10 mouse cellular contexts compared by ENCODE assay signal in genomic region chr11:59731821-59732220, GRCm38 (mm10). TPM values are rescaled to one million over a fixed set of nuclear protein-coding genes. Genes with fewer than 3 reads are reported as not detected.
A peak's percentile ranks its signal among the peaks of the same experiment; 100 is the strongest.
DNase-seq lines count a peak whose midpoint lies in the region; ATAC-seq and TF ChIP-seq lines count a peak whose summit lies in the region.
"Had no signal": no experiment of that assay in that cellular context is flagged by ENCODE, and none has a peak within 500 bp of the region (broad histone marks: within the 10 kb centered on the region; RNA-seq: fewer than 3 reads in every experiment).

No protein-coding gene starts in this region.

- TF ChIP-seq EP300 in lung, postnatal 0 days (IDR thresholded peaks at IDR 0.05) = no peak

- H3K36me3 ChIP-seq in hindbrain, embryonic 14.5 days (replicated peaks; ENCODE audit: control insufficient read depth, insufficient read depth) = peaks cover 62% of the 10 kb centered on the region
- peaks cover 3% of the 10 kb centered on the region; the same call in 1 of the 2 replicates for H3K36me3 ChIP-seq in hindbrain, embryonic 11.5 days (ENCODE audit: control insufficient read depth, insufficient read depth, low read length)
- H3K36me3 ChIP-seq in lung, postnatal 0 days (ENCODE audit: insufficient read depth, low read length) = 0 out of 2 replicates have a peak, but pooled peaks cover 19% of the 10 kb centered on the region
- peaks cover 17% of the 10 kb centered on the region for H3K36me3 ChIP-seq in stomach, embryonic 15.5 days

- H3K9ac ChIP-seq in hindbrain, embryonic 14.5 days = no peak overlapping the region
- no peak overlapping the region for H3K9ac ChIP-seq in hindbrain, embryonic 11.5 days (ENCODE audit: low read depth, low read length)
- no peak overlapping the region for H3K9ac ChIP-seq in lung, postnatal 0 days (replicated peaks; ENCODE audit: low read depth)
- H3K9ac ChIP-seq in stomach, embryonic 15.5 days = no peak overlapping the region
- H3K9ac ChIP-seq: liver, embryonic 14.5 days had no signal

- no peak for TF ChIP-seq POLR2A in embryonic fibroblast, embryonic 13.5 days (IDR thresholded peaks at IDR 0.05; ENCODE audit: low read depth, low read length)

- H3K4me3 ChIP-seq in hindbrain, embryonic 14.5 days (replicated peaks; ENCODE audit: low read length) = no peak overlapping the region
- H3K4me3 ChIP-seq in hindbrain, embryonic 11.5 days (ENCODE audit: low read depth, low read length) = no peak overlapping the region
- no peak overlapping the region for H3K4me3 ChIP-seq in lung, postnatal 0 days (ENCODE audit: low read depth, low read length)
- H3K4me3 ChIP-seq in embryonic fibroblast, embryonic 13.5 days (ENCODE audit: insufficient read depth, low read length) = no peak overlapping the region
- H3K4me3 ChIP-seq in stomach, embryonic 15.5 days (replicated peaks) = no peak overlapping the region

- WGBS in hindbrain, embryonic 14.5 days = 82% methylated on average over 3 of the region's 3 CpGs
- 83% methylated on average over 3 of the region's 3 CpGs for WGBS in hindbrain, embryonic 11.5 days
- 48% methylated on average over 3 of the region's 3 CpGs for WGBS in lung, postnatal 0 days
- WGBS in stomach, embryonic 15.5 days = 76% methylated on average over 3 of the region's 3 CpGs

- no peak for DNase-seq in hindbrain, embryonic 14.5 days (ENCODE audit: low spot score)
- DNase-seq in hindbrain, embryonic 11.5 days (ENCODE audit: low spot score) = no peak
- DNase-seq in lung, postnatal 0 days (ENCODE audit: low spot score) = no peak
- DNase-seq in lung, postnatal 25 days (ENCODE audit: low spot score) = no peak
- no peak for DNase-seq in left cerebral cortex, postnatal 14 days (ENCODE audit: low spot score in 2 of 2)
- DNase-seq: thymus, adult 18-20 months had no signal

- no peaks in the 10 kb centered on the region for H3K9me3 ChIP-seq in hindbrain, embryonic 14.5 days (ENCODE audit: control insufficient read depth, low read length)
- H3K9me3 ChIP-seq in hindbrain, embryonic 11.5 days (ENCODE audit: control insufficient read depth, low read length) = no peaks in the 10 kb centered on the region
- no peaks in the 10 kb centered on the region for H3K9me3 ChIP-seq in lung, postnatal 0 days (ENCODE audit: low read length)
- H3K9me3 ChIP-seq in stomach, embryonic 15.5 days = no peaks in the 10 kb centered on the region

- intact Hi-C loops in left cerebral cortex, postnatal 14 days (cut with DNase I) = loop anchor here (5.0 kb wide), 1 partner anchor 70 kb away; the partner anchor contains the start of gene Mprip

- no peaks in the 10 kb centered on the region for H3K27me3 ChIP-seq in hindbrain, embryonic 14.5 days (ENCODE audit: control insufficient read depth, insufficient read depth, low read length)
- H3K27me3 ChIP-seq in hindbrain, embryonic 11.5 days (ENCODE audit: control insufficient read depth, insufficient read depth, low read length) = no peaks in the 10 kb centered on the region
- no peaks in the 10 kb centered on the region for H3K27me3 ChIP-seq in lung, postnatal 0 days (replicated peaks; ENCODE audit: insufficient read depth, low read length)
- H3K27me3 ChIP-seq in stomach, embryonic 15.5 days (replicated peaks) = no peaks in the 10 kb centered on the region

- H3K27ac ChIP-seq in hindbrain, embryonic 14.5 days = 0 out of 2 replicates have a peak overlapping the region, but pooled peaks have one; percentile 28
- no peak overlapping the region for H3K27ac ChIP-seq in hindbrain, embryonic 11.5 days (ENCODE audit: low read depth, low read length)
- peak overlapping the region; percentile 69 for H3K27ac ChIP-seq in lung, postnatal 0 days (ENCODE audit: low read length)
- peak overlapping the region; percentile 95 for H3K27ac ChIP-seq in embryonic fibroblast, embryonic 13.5 days (ENCODE audit: insufficient read depth, low read length)
- peak overlapping the region; percentile 82 for H3K27ac ChIP-seq in stomach, embryonic 15.5 days
- H3K27ac ChIP-seq: liver, embryonic 14.5 days had no signal

- no peak for ATAC-seq in hindbrain, embryonic 14.5 days (ENCODE audit: low FRiP score)
- no peak for ATAC-seq in hindbrain, embryonic 11.5 days (ENCODE audit: low FRiP score)
- no peak for ATAC-seq in lung, postnatal 0 days
- ATAC-seq in stomach, embryonic 15.5 days (ENCODE audit: insufficient read depth, low FRiP score, low read depth) = no peak

- no peak overlapping the region for H3K4me2 ChIP-seq in hindbrain, embryonic 14.5 days (replicated peaks)
- H3K4me2 ChIP-seq in hindbrain, embryonic 11.5 days (replicated peaks; ENCODE audit: low read depth, low read length) = no peak overlapping the region
- no peak overlapping the region for H3K4me2 ChIP-seq in lung, postnatal 0 days (replicated peaks; ENCODE audit: low read depth, low read length)
- H3K4me2 ChIP-seq in stomach, embryonic 15.5 days = no peak overlapping the region

- H3K4me1 ChIP-seq in hindbrain, embryonic 14.5 days (replicated peaks; ENCODE audit: control insufficient read depth, insufficient read depth, low read length) = no peaks in the 10 kb centered on the region
- H3K4me1 ChIP-seq in hindbrain, embryonic 11.5 days (replicated peaks; ENCODE audit: control insufficient read depth, insufficient read depth, low read length) = no peaks in the 10 kb centered on the region
- peaks cover 10% of the 10 kb centered on the region; the same call in 1 of the 2 replicates for H3K4me1 ChIP-seq in lung, postnatal 0 days (ENCODE audit: insufficient read depth, low read depth, low read length)
- H3K4me1 ChIP-seq in embryonic fibroblast, embryonic 13.5 days (ENCODE audit: control insufficient read depth, insufficient read depth, low read length) = peaks cover 20% of the 10 kb centered on the region
- 0 out of 2 replicates have a peak, but pooled peaks cover 11% of the 10 kb centered on the region for H3K4me1 ChIP-seq in stomach, embryonic 15.5 days

- TF ChIP-seq CTCF in lung, postnatal 0 days (IDR thresholded peaks at IDR 0.05) = no peak
- TF ChIP-seq CTCF in embryonic fibroblast, embryonic 13.5 days (IDR thresholded peaks at IDR 0.05; ENCODE audit: borderline replicate concordance, insufficient read depth, low read length) = no peak

RNA-seq across cellular contexts. Expression of gene Pld6, which starts 55.6 kb away (rescaled TPM):
- 4.3 and 5.2 TPM in 2 replicates for polyA plus RNA-seq in hindbrain, embryonic 14.5 days (2014; fragmentation: Nextera tagmentation; extraction: Ambion mirVana)
- polyA plus RNA-seq in hindbrain, embryonic 11.5 days (2014; fragmentation: Nextera tagmentation; extraction: Ambion mirVana) = 0.31 and 0.47 TPM in 2 replicates
- polyA plus RNA-seq in lung, postnatal 0 days (2015; fragmentation: Nextera tagmentation; extraction: Ambion mirVana) = 2.9 and 7.3 TPM in 2 replicates
- polyA plus RNA-seq in embryonic fibroblast, embryonic 13.5 days (2011; ENCODE audit: insufficient read length, low read depth, missing spikeins) = 0.74 TPM in 1 of 2 replicates, not detected in the other
- 3.8 and 5.1 TPM in 2 replicates for polyA plus RNA-seq in stomach, embryonic 15.5 days (2015; fragmentation: Nextera tagmentation; extraction: Ambion mirVana)
- 1 to 10 TPM in 1 of 2 experiments, under 1 TPM in 1; 0.89 to 1.9 TPM for total RNA-seq in left cerebral cortex, postnatal 14 days (2021)
- total RNA-seq: monocyte, adult 5-6 weeks had no signal
